ENCODE assay signal across 25 mouse cellular contexts in genomic region chr5:25080438-25080945, GRCm38 (mm10). TPM values are rescaled to one million over a fixed set of nuclear protein-coding genes. Genes with fewer than 3 reads are reported as not detected.
DNase-seq lines count a peak whose midpoint lies in the region; ATAC-seq and TF ChIP-seq lines count a peak whose summit lies in the region.
"Had no signal": no experiment of that assay in that cellular context is flagged by ENCODE, and none has a peak within 500 bp of the region (broad histone marks: within the 10 kb centered on the region; RNA-seq: fewer than 3 reads in every experiment).

No protein-coding gene starts in this region.

- H3K27ac ChIP-seq in left cerebral cortex, adult 2 months, result peak overlapping the region; percentile 82
- no peak overlapping the region for H3K27ac ChIP-seq in forebrain, embryonic 11.5 days (ENCODE audit: low read depth, low read length)
- H3K27ac ChIP-seq: embryonic facial prominence, embryonic 13.5 days; heart, embryonic 15.5 days; hindbrain, embryonic 14.5 days; midbrain, embryonic 10.5 days; neural tube, embryonic 13.5 days; stomach, embryonic 15.5 days had no signal

- intact Hi-C loops in left cerebral cortex, adult 2 months (cut with DNase I), result loop anchor here (2.0 to 10.0 kb wide), 4 partner anchors 22 to 214 kb away; no protein-coding TSS in a partner anchor

- no peaks in the 10 kb centered on the region for H3K27me3 ChIP-seq in forebrain, embryonic 11.5 days (ENCODE audit: control insufficient read depth, insufficient read depth, low read length)
- H3K27me3 ChIP-seq: embryonic facial prominence, embryonic 13.5 days; heart, embryonic 15.5 days; stomach, embryonic 15.5 days had no signal

- H3K4me3 ChIP-seq in left cerebral cortex, adult 2 months, result no peak overlapping the region
- H3K4me3 ChIP-seq in forebrain, embryonic 11.5 days (ENCODE audit: low read depth, low read length), result no peak overlapping the region
- H3K4me3 ChIP-seq: embryonic facial prominence, embryonic 13.5 days; erythroblast, embryonic 14.5 days; heart, embryonic 15.5 days; midbrain, embryonic 10.5 days; myocyte; neural tube, embryonic 13.5 days; stomach, embryonic 15.5 days had no signal

- no peak overlapping the region for H3K9ac ChIP-seq in forebrain, embryonic 11.5 days (ENCODE audit: low read length)
- H3K9ac ChIP-seq: embryonic facial prominence, embryonic 13.5 days; heart, embryonic 15.5 days; hindbrain, embryonic 14.5 days; neural tube, embryonic 13.5 days; stomach, embryonic 15.5 days had no signal

- TF ChIP-seq CTCF in left cerebral cortex, adult 2 months (IDR thresholded peaks at IDR 0.05), result peak; percentile 51

- no peaks in the 10 kb centered on the region for H3K4me1 ChIP-seq in forebrain, embryonic 11.5 days (replicated peaks; ENCODE audit: control insufficient read depth, insufficient read depth, low read length)
- H3K4me1 ChIP-seq: stomach, embryonic 15.5 days had no signal

- ATAC-seq in forebrain, embryonic 11.5 days (replicated peaks; ENCODE audit: low FRiP score), result no peak
- ATAC-seq: forebrain, embryonic 14.5 days; midbrain, embryonic 16.5 days had no signal

- no peaks in the 10 kb centered on the region for H3K9me3 ChIP-seq in forebrain, embryonic 11.5 days (ENCODE audit: control insufficient read depth, low read length)
- H3K9me3 ChIP-seq: embryonic facial prominence, embryonic 13.5 days; heart, embryonic 15.5 days; midbrain, embryonic 10.5 days; neural tube, embryonic 13.5 days; stomach, embryonic 15.5 days had no signal

- H3K4me2 ChIP-seq in forebrain, embryonic 11.5 days (ENCODE audit: low read depth, low read length, severe bottlenecking), result no peak overlapping the region
- H3K4me2 ChIP-seq: embryonic facial prominence, embryonic 13.5 days; heart, embryonic 15.5 days; hindbrain, embryonic 14.5 days; neural tube, embryonic 13.5 days; stomach, embryonic 15.5 days had no signal

- DNase-seq in left cerebral cortex, adult 2 months (ENCODE audit: extremely low spot score in 1 of 2, low spot score in 2 of 2), result peak in 1 of 2 experiments; percentile 71
- no peak for DNase-seq in left cerebral cortex, adult 11 months (ENCODE audit: low spot score)
- DNase-seq in frontal cortex, postnatal 36 days (ENCODE audit: low spot score in 2 of 2), result peak; percentile 75 to 89
- peak; percentile 73 to 79 for DNase-seq in right cerebral cortex, adult 2 months (ENCODE audit: low spot score in 2 of 2)
- no peak for DNase-seq in heart, adult 18-20 months
- no peak for DNase-seq in forebrain, embryonic 11.5 days (ENCODE audit: low spot score)
- DNase-seq in ovary, postnatal 36 days (ENCODE audit: low spot score), result no peak
- DNase-seq: cerebellum, adult 2 months; cerebellum, postnatal 25 days; embryo, embryonic 11 days; gastrocnemius, postnatal 25 days; heart, postnatal 36 days; kidney, postnatal 10 days; lung, postnatal 4 days; thymus, postnatal 25 days had no signal

- WGBS in forebrain, embryonic 11.5 days, result 92% methylated on average over 9 of the region's 9 CpGs

- no peaks in the 10 kb centered on the region for H3K36me3 ChIP-seq in forebrain, embryonic 11.5 days (ENCODE audit: control insufficient read depth, insufficient read depth, low read length)
- H3K36me3 ChIP-seq: embryonic facial prominence, embryonic 13.5 days; heart, embryonic 15.5 days; midbrain, embryonic 10.5 days; neural tube, embryonic 13.5 days; stomach, embryonic 15.5 days had no signal

RNA-seq across cellular contexts. Expression of gene Prkag2, which starts 19.9 kb away (rescaled TPM):
- total RNA-seq in left cerebral cortex, adult 2 months (2021), result 100 to 1,000 TPM; 113 to 118 TPM
- total RNA-seq in heart, adult 18-20 months (2021), result 10 to 100 TPM; 30.8 to 31.1 TPM
- 51.9 and 54.4 TPM in 2 replicates for polyA plus RNA-seq in forebrain, embryonic 11.5 days (2014; fragmentation: Nextera tagmentation; extraction: Ambion mirVana)

Comparison
In these comparisons a context has a peak if more than half of its experiments do, and no peak if none do; other contexts are left out.
1. DNase-seq: peak in frontal cortex, postnatal 36 days (2 of 2) and right cerebral cortex, adult 2 months (2 of 2); none in left cerebral cortex, adult 11 months (single experiment), heart, adult 18-20 months (0 of 2), forebrain, embryonic 11.5 days (single experiment) and ovary, postnatal 36 days (single experiment).